Mouse (Mus musculus) thymus, adult 2 months (tissue): ENCODE results near the gene C2cd2. TPM values are rescaled to one million over a fixed set of nuclear protein-coding genes. Genes with fewer than 3 reads are reported as not detected.

Experiments used
- DNase-seq: peaks from one replicate; pipeline ENCODE4 v3.0.0; 2021
- H3K27ac ChIP-seq: fragments of 200-500 bp; 2 replicates; pipeline ENCODE4 v1.5.1; 2012; ENCODE audit warnings: low read length, control low read depth; ENCODE audit not compliant: control insufficient read depth, insufficient read depth
- H3K27me3 ChIP-seq: fragments of 200-500 bp; 2 replicates; pipeline ENCODE4 v1.6.1; 2012; ENCODE audit warnings: mild to moderate bottlenecking, low read length, moderate library complexity, mixed read lengths; ENCODE audit not compliant: control insufficient read depth, insufficient read depth
- H3K36me3 ChIP-seq: fragments of 200-500 bp; 2 replicates; pipeline ENCODE4 v1.6.1; 2012; ENCODE audit warnings: mild to moderate bottlenecking, low read length, moderate library complexity; ENCODE audit not compliant: control insufficient read depth, insufficient read depth
- H3K4me1 ChIP-seq: fragments of 200-500 bp; replicated peaks from 2 replicates; pipeline ENCODE4 v1.6.1; 2012; ENCODE audit warnings: low read length; ENCODE audit not compliant: control insufficient read depth, insufficient read depth
- H3K4me3 ChIP-seq: fragments of 200-500 bp; 2 replicates; pipeline ENCODE4 v1.5.1; 2012; ENCODE audit warnings: mild to moderate bottlenecking, low read length, control low read depth, moderate library complexity; ENCODE audit not compliant: control insufficient read depth, insufficient read depth
- CTCF ChIP-seq: fragments of 200-500 bp; IDR thresholded peaks from 2 replicates; pipeline ENCODE4 v1.5.1; 2012; ENCODE audit warnings: mild to moderate bottlenecking, control low read depth, low read length, moderate library complexity, borderline replicate concordance; ENCODE audit not compliant: control insufficient read depth, poor library complexity, insufficient read depth; ENCODE audit errors: extremely low read depth
- POLR2A ChIP-seq: fragments of 200-500 bp; IDR thresholded peaks from 2 replicates; pipeline ENCODE4 v1.6.1; 2012; ENCODE audit warnings: mild to moderate bottlenecking, low read length, control low read depth, moderate library complexity; ENCODE audit not compliant: control insufficient read depth, poor library complexity, insufficient read depth; ENCODE audit errors: extremely low read depth
- WGBS: fragments of 180-500 bp; shearing (Covaris S2); methylation state at CpG from one replicate; pipeline ENCODE4 v1.1.7; 2018; 5-methylcytosine and 5-hydroxymethylcytosine counted together
- polyA plus RNA-seq: library from polyadenylated mRNA; depleted of rRNA; stranded (reverse); fragments of >200 nt; gene quantifications from 2 replicates; pipeline ENCODE4 v1.2.3, GENCODE M21; 2012

C2cd2 gene
- polyA plus RNA-seq, 1 experiment: 11.7 TPM

GRCm38 (mm10) chr16:97984589-97984988, 22.2 kb upstream of the C2cd2 start:
- no peaks in the 10 kb centered on the region for H3K36me3 ChIP-seq
- no peak overlapping the region for H3K27ac ChIP-seq
- H3K4me3 ChIP-seq: no peak overlapping the region
- 94% methylated on average over 5 of the region's 5 CpGs for whole genome bisulfite sequencing
- TF ChIP-seq CTCF (no peak), POLR2A (no peak)
- no peaks in the 10 kb centered on the region for H3K4me1 ChIP-seq
- no peaks in the 10 kb centered on the region for H3K27me3 ChIP-seq
- DNase-seq: no peak

- Histone ChIP-seq H3K36me3 (no peaks in the 10 kb centered on the region), H3K27me3 (no peaks in the 10 kb centered on the region), H3K27ac (no peak overlapping the region), H3K4me1 (no peaks in the 10 kb centered on the region), H3K4me3 (no peak overlapping the region)
- no peak for TF ChIP-seq POLR2A
- no peak for TF ChIP-seq CTCF
- no peak for DNase-seq
- 97% methylated on average over 1 of the region's 1 CpGs for WGBS
Observed at GRCm38 (mm10) chr16:97981362-97981761, 19.0 kb upstream of the C2cd2 start.

- TF ChIP-seq CTCF (no peak), POLR2A (no peak)
- Histone ChIP-seq H3K27me3 (no peaks in the 10 kb centered on the region), H3K4me3 (no peak overlapping the region), H3K27ac (no peak overlapping the region), H3K36me3 (no peaks in the 10 kb centered on the region), H3K4me1 (no peaks in the 10 kb centered on the region)
- 88% methylated on average over 3 of the region's 3 CpGs for WGBS
- DNase-seq: no peak
Observed at GRCm38 (mm10) chr16:97977722-97978121, 15.3 kb upstream of the C2cd2 start.

- H3K4me1 ChIP-seq: no peaks in the 10 kb centered on the region
- TF ChIP-seq POLR2A: no peak
- H3K4me3 ChIP-seq: no peak overlapping the region
- no peak overlapping the region for H3K27ac ChIP-seq
- H3K27me3 ChIP-seq: no peaks in the 10 kb centered on the region
- DNase-seq: no peak
- no peaks in the 10 kb centered on the region for H3K36me3 ChIP-seq
- 78% methylated on average over 1 of the region's 1 CpGs for WGBS
Observed at GRCm38 (mm10) chr16:97977277-97977676, 14.9 kb upstream of the C2cd2 start.

GRCm38 (mm10) chr16:97963956-97964540, 1.6 kb upstream of the C2cd2 start:
- no peaks in the 10 kb centered on the region for H3K36me3 ChIP-seq
- peaks cover 2% of the 10 kb centered on the region for H3K4me1 ChIP-seq
- no peak for TF ChIP-seq CTCF
- TF ChIP-seq POLR2A: no peak
- no peak for DNase-seq
- no peaks in the 10 kb centered on the region for H3K27me3 ChIP-seq
- no peak overlapping the region for H3K27ac ChIP-seq
- 24% methylated on average over 3 of the region's 3 CpGs for WGBS
- no peak overlapping the region for H3K4me3 ChIP-seq

- H3K27ac ChIP-seq: peak overlapping the region; percentile 0; the same call in 1 of the 2 replicates
- no peaks in the 10 kb centered on the region for H3K27me3 ChIP-seq
- H3K36me3 ChIP-seq: 0 out of 2 replicates have a peak, but pooled peaks cover under 1% of the 10 kb centered on the region
- WGBS: 5% methylated on average over 36 of the region's 36 CpGs
- no peak for DNase-seq
- H3K4me1 ChIP-seq: peaks cover 2% of the 10 kb centered on the region
- H3K4me3 ChIP-seq: peak overlapping the region; percentile 80
- no peak for TF ChIP-seq CTCF
- no peak for TF ChIP-seq POLR2A
Observed at GRCm38 (mm10) chr16:97961381-97962150, 832 bp downstream of the C2cd2 start.
